Mouse (Mus musculus) cortical plate, adult 2 months (tissue): ENCODE measurements around the gene Cd47. TPM values are rescaled to one million over a fixed set of nuclear protein-coding genes. Genes with fewer than 3 reads are reported as not detected.

Source experiments
- H3K27ac ChIP-seq: fragments of 200-500 bp; 2 replicates; pipeline ENCODE4 v1.5.1; 2012; ENCODE audit warnings: low read length, control low read depth, inconsistent platforms; ENCODE audit not compliant: insufficient read depth
- H3K4me1 ChIP-seq: fragments of 200-500 bp; 2 replicates; pipeline ENCODE4 v1.6.1; 2011; ENCODE audit warnings: low read length; ENCODE audit not compliant: control insufficient read depth, insufficient read depth
- H3K4me3 ChIP-seq: fragments of 200-500 bp; 2 replicates; pipeline ENCODE4 v1.5.1; 2011; ENCODE audit warnings: mild to moderate bottlenecking, low read length, control low read depth; ENCODE audit not compliant: insufficient read depth
- CTCF ChIP-seq: fragments of 200-500 bp; IDR thresholded peaks from 2 replicates; pipeline ENCODE4 v1.5.1; 2011; ENCODE audit warnings: mild to moderate bottlenecking, control low read depth, low read length; ENCODE audit not compliant: insufficient read depth; ENCODE audit errors: extremely low read depth
- POLR2A ChIP-seq: fragments of 200-500 bp; IDR thresholded peaks from 2 replicates; pipeline ENCODE4 v1.6.1; 2011; ENCODE audit warnings: mild to moderate bottlenecking, low read length, control low read depth; ENCODE audit not compliant: insufficient read depth; ENCODE audit errors: extremely low read depth
- polyA plus RNA-seq: library from polyadenylated mRNA; depleted of rRNA; stranded (reverse); fragments of >200 nt; gene quantifications from 2 replicates; pipeline ENCODE4 v1.2.3, GENCODE M21; 2012

The Cd47 gene
- polyA plus RNA-seq, 1 experiment: 112 TPM

DNA sequence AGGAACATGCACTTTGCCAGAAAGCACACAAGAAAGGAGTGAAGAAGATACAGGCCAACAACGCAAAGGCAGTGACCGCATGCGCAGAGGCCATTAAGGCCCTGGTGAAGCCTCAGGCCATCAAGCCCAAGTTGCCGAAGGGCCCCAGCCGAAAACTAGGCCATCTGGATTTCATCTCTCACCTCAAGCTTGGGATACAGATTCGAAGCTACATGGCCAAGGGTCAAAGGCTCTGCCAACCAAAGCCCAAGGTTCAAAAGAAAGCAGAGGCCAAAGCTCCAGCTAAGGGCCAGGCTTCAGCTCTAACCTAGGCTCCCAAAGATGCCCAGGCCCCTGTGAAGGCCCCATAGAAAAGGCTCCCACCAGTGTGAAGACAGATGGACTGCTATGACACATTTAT, 14.2 kb upstream of the Cd47 start:
- no peak overlapping the region for H3K27ac ChIP-seq
- H3K4me3 ChIP-seq: no peak overlapping the region
- TF ChIP-seq POLR2A (no peak), CTCF (no peak)
- no peaks in the 10 kb centered on the region for H3K4me1 ChIP-seq

DNA sequence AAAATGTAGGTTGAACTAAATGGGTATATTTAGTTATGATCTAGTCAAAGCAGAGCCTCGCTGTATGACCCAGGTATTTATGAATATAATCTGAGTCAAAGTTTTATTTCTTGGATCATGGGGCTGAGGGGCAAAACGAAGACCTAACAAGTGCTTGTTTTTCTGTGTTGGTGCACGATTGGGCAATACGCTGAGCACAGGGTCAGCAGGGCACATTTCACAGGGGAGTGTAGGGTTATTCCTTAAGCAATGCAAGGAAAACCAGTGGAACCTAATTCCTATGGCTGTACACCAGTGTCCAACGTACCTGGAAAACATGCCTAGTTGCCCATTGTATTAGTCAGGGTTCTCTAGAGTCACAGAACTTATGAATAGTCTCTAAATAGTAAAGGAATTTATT, 12.6 kb upstream of the Cd47 start:
- TF ChIP-seq CTCF: no peak
- no peak for TF ChIP-seq POLR2A
- no peak overlapping the region for H3K4me3 ChIP-seq
- no peaks in the 10 kb centered on the region; the same call in 1 of the 2 replicates for H3K4me1 ChIP-seq
- no peak overlapping the region for H3K27ac ChIP-seq

DNA sequence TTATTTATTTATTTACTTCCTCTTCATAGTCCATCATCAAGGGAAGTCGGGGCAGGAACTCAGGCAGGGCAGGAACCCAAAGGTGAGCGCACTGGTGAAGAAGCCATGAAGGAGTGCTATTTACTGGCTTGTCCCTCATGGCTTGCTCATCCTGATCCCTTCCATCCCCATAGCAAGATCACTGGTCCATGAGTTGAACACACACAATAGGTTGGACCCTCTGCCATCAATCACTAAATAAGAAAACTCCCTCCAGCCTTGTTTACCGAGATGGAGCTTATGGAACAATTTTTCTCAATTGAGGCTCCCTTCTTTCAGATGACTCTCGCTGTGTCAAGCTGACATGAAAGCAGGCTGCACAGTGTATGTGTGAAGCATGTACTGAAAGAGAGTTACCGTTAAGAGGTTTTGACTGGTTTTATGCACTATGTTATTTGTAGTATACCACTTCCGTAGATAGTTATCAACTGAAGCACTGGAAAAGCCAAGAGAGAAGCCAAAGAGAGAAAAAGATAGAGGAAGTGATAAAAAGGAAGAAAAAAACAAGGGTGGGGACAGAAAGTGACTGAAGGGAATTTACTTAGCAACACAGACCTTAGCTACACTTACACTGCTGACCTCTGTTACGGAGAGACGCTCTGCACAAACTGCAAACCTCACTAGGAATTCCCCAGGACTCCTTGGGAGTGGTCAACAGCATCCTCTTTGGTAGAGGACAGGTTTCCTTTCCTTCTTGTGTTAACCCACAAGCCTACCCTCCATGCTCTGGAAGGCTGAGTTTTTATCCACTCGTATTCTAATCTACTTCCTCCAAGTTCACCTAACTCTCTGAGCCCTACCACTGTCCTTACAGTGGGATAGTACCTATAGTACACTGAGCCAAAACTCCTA, 9.5 kb upstream of the Cd47 start:
- no peaks in the 10 kb centered on the region; the same call in 1 of the 2 replicates for H3K4me1 ChIP-seq
- no peak overlapping the region for H3K27ac ChIP-seq
- TF ChIP-seq CTCF: no peak
- TF ChIP-seq POLR2A: no peak
- no peak overlapping the region for H3K4me3 ChIP-seq

DNA sequence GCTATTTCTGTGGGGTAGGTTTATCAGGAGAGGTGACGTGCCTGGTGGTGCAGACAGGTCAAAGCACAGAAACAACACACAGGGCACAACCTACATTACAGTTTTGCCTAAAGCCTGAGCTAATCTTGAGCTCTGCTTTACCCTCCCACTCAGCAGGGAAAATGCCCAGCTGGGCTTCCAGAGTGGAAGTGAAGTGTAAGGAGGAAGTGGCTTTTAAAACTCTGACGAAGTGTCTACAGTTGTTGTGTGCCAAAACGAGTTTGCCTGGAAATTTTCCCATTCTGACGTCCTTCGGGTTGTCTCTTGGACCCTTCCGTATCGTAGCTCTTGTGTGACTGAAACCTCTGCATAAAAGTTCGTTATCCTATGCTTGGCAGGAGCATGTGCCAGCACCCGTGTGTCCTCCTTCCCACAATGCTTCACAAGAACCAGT, 7.9 kb upstream of the Cd47 start:
- TF ChIP-seq POLR2A (no peak), CTCF (no peak)
- no peak overlapping the region for H3K4me3 ChIP-seq
- H3K27ac ChIP-seq: no peak overlapping the region
- no peaks in the 10 kb centered on the region; the same call in 1 of the 2 replicates for H3K4me1 ChIP-seq

DNA sequence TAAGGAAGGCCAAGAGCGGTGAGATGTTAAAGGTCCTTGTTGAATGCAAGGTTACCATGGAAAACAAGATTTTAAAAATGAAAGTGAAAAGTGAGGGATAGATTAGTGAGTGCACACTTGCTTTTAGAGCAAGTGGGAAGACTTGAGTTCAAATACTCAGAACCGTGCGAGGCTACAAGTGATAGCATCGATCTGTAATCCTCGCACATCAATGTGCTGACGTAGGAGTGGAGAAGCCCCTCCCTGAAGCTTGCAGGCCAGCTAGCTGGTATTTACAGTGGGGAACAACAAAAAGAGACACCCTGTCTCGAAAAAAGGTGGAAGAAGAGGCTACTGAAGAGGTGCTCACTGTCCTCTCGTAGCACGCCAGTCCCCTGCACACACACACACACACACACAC, 6.7 kb upstream of the Cd47 start:
- no peak overlapping the region for H3K4me3 ChIP-seq
- no peak overlapping the region for H3K27ac ChIP-seq
- TF ChIP-seq CTCF (no peak), POLR2A (no peak)
- H3K4me1 ChIP-seq: no peaks in the 10 kb centered on the region; the same call in 1 of the 2 replicates

DNA sequence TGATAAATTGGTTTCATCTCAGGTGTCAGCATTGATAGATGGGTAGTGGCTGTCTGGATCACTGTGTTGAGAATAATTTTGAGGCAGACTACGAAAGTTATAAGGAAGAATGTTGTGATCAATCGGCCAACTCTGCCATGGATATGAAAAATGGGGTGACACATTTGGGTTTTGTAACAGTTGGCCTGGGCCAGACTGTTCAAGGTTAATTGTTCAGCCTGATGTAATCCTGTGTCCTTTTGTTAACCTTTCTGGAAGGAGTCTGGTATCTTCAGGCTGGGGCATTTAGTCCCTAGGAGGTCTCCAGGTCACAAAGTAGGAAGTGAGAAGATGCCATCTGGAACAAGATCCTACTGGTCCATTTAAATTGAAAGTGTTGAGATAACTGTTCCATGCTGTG, 4.1 kb upstream of the Cd47 start:
- no peak overlapping the region for H3K4me3 ChIP-seq
- TF ChIP-seq POLR2A (no peak), CTCF (no peak)
- no peak overlapping the region for H3K27ac ChIP-seq
- no peaks in the 10 kb centered on the region; the same call in 1 of the 2 replicates for H3K4me1 ChIP-seq

DNA sequence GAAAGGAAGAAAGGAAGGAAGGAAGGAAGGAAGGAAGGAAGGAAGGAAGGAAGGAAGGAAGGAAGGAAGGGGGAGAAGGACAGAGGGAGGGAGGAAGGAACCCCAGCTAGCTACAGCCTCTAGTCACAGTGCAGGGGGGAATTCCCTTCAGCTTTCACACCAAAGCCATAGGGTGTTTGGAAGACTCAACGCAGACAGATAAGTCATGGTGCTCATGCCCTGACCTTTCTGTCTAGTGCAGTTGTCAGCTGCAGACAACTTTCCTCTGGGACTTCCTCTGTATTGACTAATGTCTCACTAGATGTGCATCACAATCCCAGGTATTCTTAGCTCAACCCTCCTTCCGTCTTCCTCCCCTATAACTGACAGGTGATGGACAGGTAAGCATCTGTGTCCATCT, 3.4 kb upstream of the Cd47 start:
- TF ChIP-seq POLR2A (no peak), CTCF (no peak)
- H3K4me1 ChIP-seq: no peaks in the 10 kb centered on the region; the same call in 1 of the 2 replicates
- H3K27ac ChIP-seq: no peak overlapping the region
- no peak overlapping the region for H3K4me3 ChIP-seq

DNA sequence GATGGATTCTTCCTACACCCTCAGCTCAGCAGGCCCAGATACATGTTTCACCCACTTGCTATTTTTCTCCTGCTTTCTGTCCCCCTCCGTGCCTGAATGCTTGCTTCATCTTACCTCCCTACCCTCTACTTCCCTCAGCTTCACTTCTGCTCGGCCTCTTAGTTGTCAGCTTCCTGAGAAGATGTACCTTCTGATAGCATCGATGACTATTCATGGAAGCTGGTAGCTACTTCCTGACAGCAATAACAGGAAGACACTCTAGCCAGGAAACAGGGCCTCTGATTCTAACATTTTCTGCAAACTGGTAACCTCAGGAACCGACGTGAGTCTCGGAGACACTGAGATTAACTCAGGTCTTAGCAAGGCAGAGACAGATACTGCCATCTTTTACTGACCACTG, 1.5 kb upstream of the Cd47 start:
- no peak for TF ChIP-seq POLR2A
- no peak for TF ChIP-seq CTCF
- H3K4me1 ChIP-seq: no peaks in the 10 kb centered on the region
- no peak overlapping the region for H3K4me3 ChIP-seq
- H3K27ac ChIP-seq: no peak overlapping the region

DNA sequence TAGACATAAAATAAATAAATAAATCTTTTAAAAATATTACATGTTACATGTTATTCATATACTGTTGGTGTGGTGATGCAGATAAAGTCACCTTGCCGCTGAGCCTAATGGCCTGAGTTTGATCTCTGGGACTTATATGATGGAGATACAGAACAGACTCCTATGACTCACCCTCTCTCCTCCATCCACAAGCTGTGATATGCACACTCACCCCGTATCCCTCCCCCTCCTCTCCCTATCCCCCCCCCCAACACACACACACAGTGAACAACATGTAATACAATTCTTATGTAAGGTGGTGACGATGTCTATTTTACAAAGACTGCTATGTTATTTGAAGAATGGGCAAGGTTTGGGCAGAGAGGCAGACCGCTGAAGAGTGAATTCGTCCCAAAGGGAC, 663 bp downstream of the Cd47 start:
- TF ChIP-seq POLR2A: no peak
- no peak for TF ChIP-seq CTCF
- Histone ChIP-seq H3K4me3 (no peak overlapping the region), H3K27ac (no peak overlapping the region), H3K4me1 (no peaks in the 10 kb centered on the region)

DNA sequence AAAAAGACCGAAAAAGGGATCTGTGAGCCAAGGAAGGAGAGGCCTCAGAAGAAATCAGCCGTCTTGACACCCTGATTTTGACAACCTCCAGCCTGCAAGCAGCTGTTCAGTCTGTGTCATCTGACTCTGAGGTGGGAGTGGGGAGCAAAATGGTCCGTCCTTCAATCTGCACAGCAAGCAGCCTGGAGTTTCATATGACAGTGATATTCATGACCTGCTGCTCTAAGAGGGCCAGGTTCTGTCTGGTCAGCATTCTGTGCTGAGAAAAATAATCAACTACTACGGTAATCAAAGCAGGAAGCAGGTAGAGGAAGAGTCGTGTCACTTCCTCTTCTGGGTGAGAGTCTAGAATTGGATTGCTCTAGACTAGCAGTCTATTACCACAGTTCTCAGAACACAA, 1.1 kb downstream of the Cd47 start:
- Histone ChIP-seq H3K4me1 (no peaks in the 10 kb centered on the region), H3K27ac (no peak overlapping the region), H3K4me3 (no peak overlapping the region)
- TF ChIP-seq CTCF (no peak), POLR2A (no peak)

DNA sequence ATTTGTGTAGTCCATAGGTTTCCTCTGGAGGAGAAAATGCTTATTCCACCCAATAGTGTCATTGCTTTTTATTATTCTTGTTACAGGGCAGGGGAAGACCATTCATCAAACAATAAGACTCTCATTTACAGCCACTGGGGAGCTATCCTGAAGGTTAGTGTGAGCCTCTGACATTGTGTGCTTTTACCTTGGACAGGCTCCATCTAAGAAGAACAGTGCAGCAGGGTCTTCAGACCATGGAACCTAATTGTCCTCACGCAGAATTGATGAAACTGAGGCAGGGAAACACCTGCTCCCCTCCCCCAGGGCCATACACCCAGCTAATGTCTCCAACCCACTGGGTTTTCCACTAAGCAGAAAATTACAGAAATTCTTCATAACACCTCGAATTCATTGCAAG, 2.7 kb downstream of the Cd47 start:
- Histone ChIP-seq H3K4me3 (no peak overlapping the region), H3K4me1 (peaks cover 4% of the 10 kb centered on the region), H3K27ac (no peak overlapping the region)
- no peak for TF ChIP-seq CTCF
- no peak for TF ChIP-seq POLR2A
